Comparison of ENCODE assay signal across 10 mouse cellular contexts in genomic region chr12:52868000-52868624, GRCm38 (mm10).
DNase-seq lines count a peak whose midpoint lies in the region; ATAC-seq lines count a peak whose summit lies in the region.
"Had no signal": no experiment of that assay in that cellular context is flagged by ENCODE, and none has a peak within 500 bp of the region (broad histone marks: within the 10 kb centered on the region; RNA-seq: fewer than 3 reads in every experiment).

No protein-coding gene starts in this region.

- peaks cover 42% of the 10 kb centered on the region for H3K4me1 ChIP-seq in heart, embryonic 13.5 days
- peaks cover 6% of the 10 kb centered on the region; the same call in 1 of the 2 replicates for H3K4me1 ChIP-seq in limb, embryonic 12.5 days (replicated peaks)
- peaks cover 5% of the 10 kb centered on the region; the same call in 1 of the 2 replicates for H3K4me1 ChIP-seq in midbrain, embryonic 15.5 days

- H3K27me3 ChIP-seq in heart, embryonic 13.5 days (replicated peaks): no peaks in the 10 kb centered on the region
- H3K27me3 ChIP-seq in limb, embryonic 12.5 days: no peaks in the 10 kb centered on the region
- no peaks in the 10 kb centered on the region for H3K27me3 ChIP-seq in midbrain, embryonic 15.5 days (replicated peaks)
- H3K27me3 ChIP-seq: embryonic facial prominence, embryonic 13.5 days had no signal

- H3K4me3 ChIP-seq in heart, embryonic 13.5 days: peak overlapping the region; percentile 11
- no peak overlapping the region for H3K4me3 ChIP-seq in limb, embryonic 12.5 days (replicated peaks)
- H3K4me3 ChIP-seq in midbrain, embryonic 15.5 days: no peak overlapping the region
- H3K4me3 ChIP-seq: embryonic facial prominence, embryonic 13.5 days had no signal

- peak overlapping the region; percentile 56 for H3K4me2 ChIP-seq in heart, embryonic 13.5 days
- peak overlapping the region; percentile 30 for H3K4me2 ChIP-seq in limb, embryonic 12.5 days
- H3K4me2 ChIP-seq in midbrain, embryonic 15.5 days: no peak overlapping the region
- H3K4me2 ChIP-seq: embryonic facial prominence, embryonic 13.5 days had no signal

- intact Hi-C loops in left cerebral cortex, postnatal 36 days (cut with DNase I): no loop called here

- peak; percentile 21 for DNase-seq in R1 (ENCODE audit: low read depth, low spot score)
- DNase-seq in embryo, embryonic 11 days: peak; percentile 54
- no peak for DNase-seq in thymus, postnatal 0 days (ENCODE audit: low spot score)
- no peak for DNase-seq in ovary, postnatal 14 days (ENCODE audit: low spot score)
- no peak for DNase-seq in left cerebral cortex, postnatal 36 days (ENCODE audit: low spot score in 2 of 2)
- DNase-seq: thymus, postnatal 36 days had no signal

- 0 out of 2 replicates have a peak, but pooled peaks cover 8% of the 10 kb centered on the region for H3K36me3 ChIP-seq in heart, embryonic 13.5 days
- H3K36me3 ChIP-seq in limb, embryonic 12.5 days: no peaks in the 10 kb centered on the region
- H3K36me3 ChIP-seq in midbrain, embryonic 15.5 days (replicated peaks): no peaks in the 10 kb centered on the region
- H3K36me3 ChIP-seq: embryonic facial prominence, embryonic 13.5 days had no signal

- H3K27ac ChIP-seq in heart, embryonic 13.5 days (replicated peaks): peak overlapping the region; percentile 81
- H3K27ac ChIP-seq in limb, embryonic 12.5 days: no peak overlapping the region
- H3K27ac ChIP-seq in midbrain, embryonic 15.5 days: no peak overlapping the region
- H3K27ac ChIP-seq: embryonic facial prominence, embryonic 13.5 days had no signal

- peak overlapping the region; percentile 37; the same call in 1 of the 2 replicates for H3K9ac ChIP-seq in heart, embryonic 13.5 days
- H3K9ac ChIP-seq in limb, embryonic 12.5 days (replicated peaks): no peak overlapping the region
- H3K9ac ChIP-seq in midbrain, embryonic 15.5 days: no peak overlapping the region
- H3K9ac ChIP-seq: embryonic facial prominence, embryonic 13.5 days had no signal

- ATAC-seq in heart, embryonic 13.5 days (ENCODE audit: extremely low read depth, insufficient number of reproducible peaks, low FRiP score, low TSS enrichment): no peak; the same call in 1 of the 2 replicates
- 0 out of 2 replicates have a peak, but pooled peaks have one; percentile 37 for ATAC-seq in limb, embryonic 12.5 days (ENCODE audit: insufficient number of reproducible peaks, insufficient read depth, low FRiP score, low TSS enrichment, low read depth)
- ATAC-seq in midbrain, embryonic 15.5 days (replicated peaks): no peak

- WGBS in heart, embryonic 13.5 days: 10% methylated on average over 8 of the region's 8 CpGs
- WGBS in limb, embryonic 12.5 days: 4% methylated on average over 8 of the region's 8 CpGs
- 53% methylated on average over 8 of the region's 8 CpGs for WGBS in midbrain, embryonic 15.5 days

- peaks cover 8% of the 10 kb centered on the region; the same call in 1 of the 2 replicates for H3K9me3 ChIP-seq in heart, embryonic 13.5 days
- H3K9me3 ChIP-seq in limb, embryonic 12.5 days: peaks cover 10% of the 10 kb centered on the region; the same call in 1 of the 2 replicates
- no peaks in the 10 kb centered on the region for H3K9me3 ChIP-seq in midbrain, embryonic 15.5 days

Comparison
In these comparisons a context has a peak if more than half of its experiments do, and no peak if none do; other contexts are left out.
1. DNase-seq: peak in R1 (single experiment) and embryo, embryonic 11 days (single experiment); none in thymus, postnatal 0 days (single experiment), ovary, postnatal 14 days (single experiment) and left cerebral cortex, postnatal 36 days (0 of 2).